Mouse (Mus musculus) embryonic facial prominence, embryonic 15.5 days (tissue): ENCODE measurements at regions not wholly inside any gene's neighbourhood (a gene's known extent, or its start where the extent isn't known, plus 50 kb on each side); places are given as distances from the start of the nearest gene placed in this dataset.

Source experiments
- ATAC-seq: fragments of 200-750 bp; cut with Nextera tagmentation; 2 replicates; pipeline ENCODE4 v1.8.0; 2017; ENCODE audit warnings: low read depth, moderate TSS enrichment; ENCODE audit not compliant: insufficient number of reproducible peaks, low FRiP score, low TSS enrichment
- H3K27ac ChIP-seq: fragments of 300-500 bp; sonication (generic); replicated peaks from 2 replicates; pipeline ENCODE4 v1.5.1; 2015; ENCODE audit warnings: mild to moderate bottlenecking, inconsistent platforms
- H3K27me3 ChIP-seq: fragments of 300-500 bp; sonication (generic); 2 replicates; pipeline ENCODE4 v1.6.1; 2015; ENCODE audit warnings: inconsistent platforms
- H3K36me3 ChIP-seq: fragments of 300-500 bp; sonication (generic); 2 replicates; pipeline ENCODE4 v1.6.1; 2015; ENCODE audit warnings: mild to moderate bottlenecking, inconsistent platforms
- H3K4me1 ChIP-seq: fragments of 300-500 bp; sonication (generic); 2 replicates; pipeline ENCODE4 v1.6.1; 2015; ENCODE audit warnings: inconsistent platforms
- H3K4me2 ChIP-seq: fragments of 300-500 bp; sonication (generic); replicated peaks from 2 replicates; pipeline ENCODE4 v1.6.1; 2015; ENCODE audit warnings: mild to moderate bottlenecking, inconsistent platforms
- H3K4me3 ChIP-seq: fragments of 300-500 bp; sonication (generic); replicated peaks from 2 replicates; pipeline ENCODE4 v1.5.1; 2015; ENCODE audit warnings: mild to moderate bottlenecking, inconsistent platforms
- H3K9ac ChIP-seq: fragments of 300-500 bp; sonication (generic); 2 replicates; pipeline ENCODE4 v1.6.1; 2015; ENCODE audit warnings: inconsistent platforms
- H3K9me3 ChIP-seq: fragments of 300-500 bp; sonication (generic); replicated peaks from 2 replicates; pipeline ENCODE4 v1.6.1; 2016; ENCODE audit warnings: inconsistent platforms
- WGBS: fragments of 180-500 bp; shearing (Covaris S2); methylation state at CpG from one replicate; pipeline ENCODE4 v1.1.7; 2015; 5-methylcytosine and 5-hydroxymethylcytosine counted together

DNA sequence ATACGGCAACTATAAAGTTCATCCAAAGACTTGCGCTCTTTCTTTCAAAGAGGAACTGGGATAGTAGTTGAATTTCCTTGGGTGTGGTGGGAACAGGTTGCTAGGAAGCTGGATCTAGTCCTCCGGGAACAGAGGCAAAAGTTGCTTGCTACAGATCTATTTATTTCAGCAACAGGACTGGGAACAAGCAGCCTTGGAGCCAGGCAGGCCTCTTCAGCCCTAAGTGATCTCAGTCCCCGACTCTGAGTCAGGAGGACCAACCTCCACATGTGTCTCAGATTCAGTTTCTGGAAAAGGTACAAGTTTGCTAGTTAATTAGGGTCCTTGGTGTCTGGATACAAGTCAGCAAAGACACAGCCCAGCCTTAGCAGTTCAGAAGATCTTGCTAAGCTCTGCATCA is 180.2 kb downstream of the Efcab1 start:
- no peaks in the 10 kb centered on the region for H3K27me3 ChIP-seq
- no peak overlapping the region for H3K9ac ChIP-seq
- H3K4me3 ChIP-seq, result no peak overlapping the region
- no peak overlapping the region for H3K4me2 ChIP-seq
- ATAC-seq, result no peak
- no peaks in the 10 kb centered on the region for H3K9me3 ChIP-seq
- H3K36me3 ChIP-seq, result no peaks in the 10 kb centered on the region
- H3K4me1 ChIP-seq, result peaks cover 17% of the 10 kb centered on the region
- WGBS, result 73% methylated on average over 4 of the region's 4 CpGs
- 0 out of 2 replicates have a peak overlapping the region, but pooled peaks have one; percentile 9 for H3K27ac ChIP-seq

DNA sequence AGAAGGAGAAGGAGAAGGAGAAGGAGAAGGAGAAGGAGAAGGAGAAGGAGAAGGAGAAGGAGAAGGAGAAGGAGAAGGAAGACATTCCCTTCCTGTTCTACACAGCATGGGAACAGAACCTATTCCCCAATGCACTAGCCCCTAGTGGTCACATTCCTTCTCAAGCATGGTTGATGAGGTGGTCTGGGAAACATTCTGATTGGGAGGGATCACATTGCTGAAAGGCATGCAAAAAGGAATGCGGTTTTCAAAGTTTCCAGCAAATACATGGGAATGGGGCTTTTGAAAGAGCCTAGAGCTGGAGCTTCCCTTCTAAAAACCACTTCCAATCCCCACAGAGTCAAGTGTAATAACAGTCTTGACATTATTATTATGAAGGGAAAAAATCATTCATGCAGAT is 197.5 kb downstream of the Efcab1 start:
- H3K4me1 ChIP-seq, result no peaks in the 10 kb centered on the region
- no peak overlapping the region for H3K27ac ChIP-seq
- ATAC-seq, result peak; percentile 76; the same call in 1 of the 2 replicates
- no peaks in the 10 kb centered on the region for H3K9me3 ChIP-seq
- H3K4me2 ChIP-seq, result no peak overlapping the region
- H3K27me3 ChIP-seq, result no peaks in the 10 kb centered on the region
- 17% methylated on average over 1 of the region's 1 CpGs for WGBS
- no peaks in the 10 kb centered on the region for H3K36me3 ChIP-seq
- no peak overlapping the region for H3K9ac ChIP-seq
- H3K4me3 ChIP-seq, result no peak overlapping the region

DNA sequence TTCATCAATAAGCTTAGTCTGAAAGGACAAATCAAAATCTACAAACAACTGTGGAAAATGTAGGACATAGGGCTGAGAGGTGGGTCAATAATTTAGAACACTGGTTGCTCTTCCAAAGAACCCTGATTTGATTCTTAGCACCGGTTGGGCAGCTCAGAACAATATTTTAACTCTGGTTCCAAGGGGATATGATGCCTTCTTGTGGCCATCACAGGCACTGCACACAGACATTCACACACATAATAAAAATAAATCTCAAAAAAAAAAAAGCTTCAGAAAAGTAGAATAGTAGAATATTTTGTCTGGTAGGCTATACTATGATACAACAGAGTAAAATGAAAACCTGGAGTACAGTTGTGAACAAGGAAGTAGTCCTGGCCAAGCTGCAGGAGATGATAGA is 200.8 kb downstream of the Efcab1 start:
- no peak overlapping the region for H3K4me2 ChIP-seq
- no peaks in the 10 kb centered on the region for H3K27me3 ChIP-seq
- ATAC-seq, result no peak
- 83% methylated on average over 1 of the region's 1 CpGs for WGBS
- no peak overlapping the region for H3K4me3 ChIP-seq
- H3K36me3 ChIP-seq, result no peaks in the 10 kb centered on the region
- no peak overlapping the region for H3K27ac ChIP-seq
- no peak overlapping the region for H3K9ac ChIP-seq
- no peaks in the 10 kb centered on the region for H3K9me3 ChIP-seq
- no peaks in the 10 kb centered on the region for H3K4me1 ChIP-seq

DNA sequence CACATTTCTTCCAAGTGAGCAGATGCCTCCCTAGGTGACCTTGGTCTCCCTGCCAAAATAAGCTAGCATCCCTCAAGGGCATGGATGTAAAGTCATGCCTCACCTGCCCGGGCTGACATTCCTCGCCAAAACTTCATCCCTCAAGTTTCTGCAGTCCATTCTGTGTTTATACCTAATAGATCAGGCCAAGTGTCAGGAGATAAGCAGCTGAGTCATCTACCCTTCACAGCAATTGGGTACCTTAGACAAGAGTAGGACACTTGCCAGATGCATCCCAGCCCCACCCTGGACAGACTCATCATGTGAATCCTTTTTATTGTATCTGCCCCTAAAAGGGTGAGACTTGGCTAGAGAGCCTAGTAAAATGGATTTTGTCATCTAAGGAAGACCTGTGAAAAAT is 204.1 kb upstream of the Gm21897 start:
- 40% methylated on average over 2 of the region's 2 CpGs for WGBS
- ATAC-seq, result no peak

DNA sequence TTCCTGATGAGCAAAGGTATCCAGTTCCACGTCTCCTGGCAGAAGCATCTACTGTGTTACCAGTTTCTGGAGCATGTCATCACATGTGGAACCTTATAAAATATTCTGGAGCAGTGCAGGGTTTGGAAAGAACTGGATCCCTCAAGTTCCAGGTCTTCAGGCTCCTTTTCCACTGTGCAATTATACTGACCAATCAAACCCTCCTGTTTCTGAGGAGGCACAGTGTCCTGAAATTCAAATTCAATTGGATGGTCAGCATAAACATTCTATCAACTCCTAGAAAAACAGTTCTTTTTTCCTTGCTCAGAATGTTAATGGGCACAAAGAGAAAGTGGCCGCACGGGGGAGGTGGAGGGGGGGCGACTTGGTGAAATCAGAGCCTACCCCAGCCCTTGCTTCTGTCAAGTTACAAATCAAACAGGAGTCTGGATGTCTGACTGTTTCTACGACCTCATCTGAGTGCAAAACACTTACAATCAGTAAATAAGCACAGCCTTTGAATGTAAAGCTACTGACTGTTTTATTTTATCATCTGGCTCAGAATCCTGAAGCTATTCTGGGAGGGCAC is 203.2 kb upstream of the Gm21897 start:
- no peak for ATAC-seq
- H3K9ac ChIP-seq, result no peak overlapping the region
- H3K4me2 ChIP-seq, result no peak overlapping the region
- peaks cover 27% of the 10 kb centered on the region; the same call in 1 of the 2 replicates for H3K4me1 ChIP-seq
- no peaks in the 10 kb centered on the region for H3K27me3 ChIP-seq
- no peaks in the 10 kb centered on the region for H3K36me3 ChIP-seq
- WGBS, result 20% methylated on average over 5 of the region's 5 CpGs
- no peak overlapping the region for H3K4me3 ChIP-seq
- no peaks in the 10 kb centered on the region for H3K9me3 ChIP-seq
- H3K27ac ChIP-seq, result peak overlapping the region; percentile 76

More for the DNA sequence above, 204.1 kb upstream of the Gm21897 start:
- no peak overlapping the region for H3K9ac ChIP-seq
- no peak overlapping the region for H3K4me3 ChIP-seq
- peak overlapping the region; percentile 76; the same call in 1 of the 2 replicates for H3K27ac ChIP-seq
- H3K9me3 ChIP-seq, result no peaks in the 10 kb centered on the region
- H3K4me2 ChIP-seq, result no peak overlapping the region
- no peaks in the 10 kb centered on the region for H3K27me3 ChIP-seq
- H3K4me1 ChIP-seq, result peaks cover 27% of the 10 kb centered on the region; the same call in 1 of the 2 replicates
- H3K36me3 ChIP-seq, result no peaks in the 10 kb centered on the region

DNA sequence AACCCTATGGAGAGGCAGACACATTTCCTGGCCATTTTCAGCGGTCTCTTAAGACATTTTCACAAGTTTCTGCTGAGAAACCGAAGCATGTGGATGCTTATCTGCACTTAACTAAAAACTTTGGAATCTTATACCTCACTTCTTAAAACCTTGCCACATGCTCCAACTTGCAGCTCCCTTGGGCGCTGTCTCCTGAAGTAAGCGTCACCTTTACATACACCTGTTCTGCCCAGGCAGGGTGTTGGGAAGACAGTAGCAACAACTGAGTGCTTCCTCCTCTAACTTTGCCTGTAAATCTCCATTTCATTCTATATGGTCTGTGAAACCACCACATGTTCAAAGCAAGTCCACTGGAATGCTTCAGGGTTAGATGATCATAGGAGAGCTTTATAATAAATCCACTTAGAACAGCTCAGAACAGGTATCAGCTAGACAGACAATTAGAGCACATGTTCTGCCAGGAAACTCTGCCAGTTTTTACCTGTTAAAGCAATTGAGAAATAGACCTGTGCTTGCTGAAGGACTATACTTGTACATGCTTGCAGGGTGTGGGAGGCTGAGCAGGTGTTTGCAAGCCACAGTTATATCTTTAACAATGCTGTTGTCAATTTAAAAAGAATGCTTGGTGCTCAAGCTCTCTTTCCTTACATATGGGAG is 202.6 kb upstream of the Gm21897 start:
- no peak overlapping the region for H3K4me2 ChIP-seq
- no peak overlapping the region for H3K4me3 ChIP-seq
- no peaks in the 10 kb centered on the region for H3K9me3 ChIP-seq
- H3K36me3 ChIP-seq, result no peaks in the 10 kb centered on the region
- no peak for ATAC-seq
- H3K9ac ChIP-seq, result no peak overlapping the region
- H3K27ac ChIP-seq, result peak overlapping the region; percentile 76
- WGBS, result 37% methylated on average over 4 of the region's 4 CpGs
- H3K4me1 ChIP-seq, result peaks cover 27% of the 10 kb centered on the region; the same call in 1 of the 2 replicates
- no peaks in the 10 kb centered on the region for H3K27me3 ChIP-seq

DNA sequence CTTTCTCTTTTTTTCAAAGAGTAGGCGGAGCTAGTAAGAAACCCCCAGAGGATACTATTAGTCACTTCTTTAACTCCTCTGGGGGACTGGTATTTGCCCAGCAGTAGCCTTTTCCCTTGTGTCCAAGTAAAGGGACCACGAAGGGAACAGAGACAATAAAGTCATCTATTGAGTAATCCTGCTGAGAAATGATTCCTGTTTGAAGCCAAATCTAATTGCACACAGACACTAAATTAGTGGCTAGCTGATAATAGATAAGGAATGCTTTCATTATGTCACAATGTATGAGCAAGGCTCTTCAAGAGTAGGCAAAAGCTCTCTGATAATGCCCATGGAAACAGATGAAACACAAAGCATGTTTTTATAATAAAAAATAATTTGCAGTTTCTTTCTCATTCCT is 201.9 kb upstream of the Gm21897 start:
- Histone ChIP-seq H3K9ac (no peak overlapping the region), H3K27me3 (no peaks in the 10 kb centered on the region), H3K4me1 (peaks cover 27% of the 10 kb centered on the region; the same call in 1 of the 2 replicates), H3K9me3 (no peaks in the 10 kb centered on the region), H3K4me2 (no peak overlapping the region), H3K4me3 (no peak overlapping the region), H3K36me3 (no peaks in the 10 kb centered on the region), H3K27ac (peak overlapping the region; percentile 76)
- 23% methylated on average over 2 of the region's 2 CpGs for WGBS
- no peak for ATAC-seq

DNA sequence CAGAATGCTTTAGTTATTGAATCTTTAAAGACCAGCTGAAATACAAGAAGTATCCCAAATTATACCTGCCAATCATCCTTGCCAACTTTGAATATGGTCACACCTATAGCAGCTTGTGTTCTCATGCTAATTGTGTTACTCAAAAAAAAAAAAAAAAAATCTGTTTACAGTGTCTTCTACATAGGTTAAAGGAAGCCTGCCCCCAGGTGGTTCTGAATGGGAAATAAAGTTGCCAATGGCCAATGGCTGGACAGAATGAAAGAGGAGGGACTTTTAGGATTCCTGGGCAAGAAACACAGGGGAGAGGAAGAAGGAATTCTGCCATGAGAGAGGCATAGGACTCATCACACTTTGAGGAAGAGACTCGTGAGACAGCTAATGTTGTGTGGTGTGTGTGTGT is 197.5 kb upstream of the Gm21897 start:
- WGBS, result 87% methylated on average over 1 of the region's 1 CpGs

DNA sequence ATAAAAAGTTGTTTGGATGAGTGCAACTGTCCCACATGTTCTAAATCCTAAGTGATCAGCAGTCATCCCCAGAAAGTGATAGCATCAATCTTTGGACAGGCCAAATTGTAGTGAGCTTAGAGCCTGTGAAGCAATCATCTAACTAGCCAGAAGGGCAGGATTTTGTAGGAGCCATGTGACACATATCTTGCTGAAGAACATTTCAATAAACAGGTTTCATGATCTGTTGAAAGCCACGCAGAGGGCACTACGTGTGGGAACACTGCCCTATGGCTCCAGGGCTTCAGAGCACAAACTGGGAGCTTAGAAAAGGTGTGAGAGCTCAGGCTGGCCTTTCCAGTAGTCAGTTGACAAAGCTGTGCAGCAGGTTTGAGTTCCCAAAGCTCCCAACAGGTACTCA is 188.3 kb upstream of the Gm21897 start:
- 70% methylated on average over 2 of the region's 2 CpGs for WGBS
- Histone ChIP-seq H3K9ac (no peak overlapping the region), H3K4me1 (no peaks in the 10 kb centered on the region), H3K4me3 (no peak overlapping the region), H3K27ac (no peak overlapping the region), H3K4me2 (no peak overlapping the region), H3K9me3 (no peaks in the 10 kb centered on the region), H3K36me3 (no peaks in the 10 kb centered on the region), H3K27me3 (no peaks in the 10 kb centered on the region)
- ATAC-seq, result no peak

More for the DNA sequence above, 197.5 kb upstream of the Gm21897 start:
- Histone ChIP-seq H3K27me3 (no peaks in the 10 kb centered on the region), H3K9me3 (no peaks in the 10 kb centered on the region), H3K4me2 (no peak overlapping the region), H3K4me1 (peaks cover 13% of the 10 kb centered on the region; the same call in 1 of the 2 replicates), H3K36me3 (no peaks in the 10 kb centered on the region), H3K9ac (no peak overlapping the region), H3K4me3 (no peak overlapping the region), H3K27ac (no peak overlapping the region)
- no peak for ATAC-seq

DNA sequence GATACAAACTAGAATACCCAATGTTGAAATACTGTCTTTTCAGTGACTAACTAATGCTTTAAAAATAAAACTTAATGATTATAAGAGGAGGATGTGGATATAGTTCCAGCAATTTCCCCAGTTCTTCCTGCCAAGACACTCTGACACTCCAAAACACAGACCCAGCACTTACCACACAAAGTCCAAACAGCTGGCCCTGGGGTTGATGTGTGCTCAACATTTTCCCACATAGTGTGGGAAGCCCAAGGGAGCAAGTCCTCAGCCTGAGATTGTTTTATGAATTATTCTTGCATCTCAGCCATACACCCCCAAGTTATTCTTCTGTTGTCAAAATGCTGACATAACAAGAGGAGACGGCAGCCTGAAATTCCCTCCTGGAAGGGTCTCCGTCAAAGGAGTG is 187.5 kb upstream of the Gm21897 start:
- ATAC-seq, result no peak
- Histone ChIP-seq H3K4me3 (no peak overlapping the region), H3K4me2 (no peak overlapping the region), H3K9me3 (no peaks in the 10 kb centered on the region), H3K36me3 (no peaks in the 10 kb centered on the region), H3K27ac (no peak overlapping the region), H3K27me3 (no peaks in the 10 kb centered on the region), H3K4me1 (no peaks in the 10 kb centered on the region), H3K9ac (no peak overlapping the region)
- WGBS, result 43% methylated on average over 2 of the region's 2 CpGs

DNA sequence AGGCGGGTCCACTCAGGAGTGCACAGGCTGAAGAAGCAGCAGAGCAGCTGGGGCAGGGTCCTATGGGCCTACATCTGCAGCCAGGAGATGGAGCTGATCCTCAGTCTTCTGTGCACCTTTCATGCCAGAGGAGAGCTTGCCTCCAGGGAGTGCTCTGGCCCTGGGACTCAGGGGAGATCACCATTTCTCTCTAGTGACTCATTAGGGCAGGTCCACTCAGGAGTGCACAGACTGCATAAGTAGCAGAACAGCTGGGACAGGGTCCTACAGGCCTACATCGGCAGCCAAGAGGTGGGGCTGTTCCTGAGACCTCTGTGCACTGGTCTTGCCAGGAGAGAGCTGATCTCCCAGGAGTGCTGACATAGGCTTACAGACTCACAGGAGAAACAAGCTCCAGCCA is 159.4 kb upstream of the Gm21897 start:
- no peak overlapping the region for H3K4me2 ChIP-seq
- H3K4me1 ChIP-seq, result no peaks in the 10 kb centered on the region
- H3K9ac ChIP-seq, result no peak overlapping the region
- no peak overlapping the region for H3K27ac ChIP-seq
- no peak overlapping the region for H3K4me3 ChIP-seq
- no peaks in the 10 kb centered on the region for H3K27me3 ChIP-seq
- WGBS, result 74% methylated on average over 2 of the region's 2 CpGs
- H3K9me3 ChIP-seq, result no peaks in the 10 kb centered on the region
- H3K36me3 ChIP-seq, result no peaks in the 10 kb centered on the region
- no peak for ATAC-seq

DNA sequence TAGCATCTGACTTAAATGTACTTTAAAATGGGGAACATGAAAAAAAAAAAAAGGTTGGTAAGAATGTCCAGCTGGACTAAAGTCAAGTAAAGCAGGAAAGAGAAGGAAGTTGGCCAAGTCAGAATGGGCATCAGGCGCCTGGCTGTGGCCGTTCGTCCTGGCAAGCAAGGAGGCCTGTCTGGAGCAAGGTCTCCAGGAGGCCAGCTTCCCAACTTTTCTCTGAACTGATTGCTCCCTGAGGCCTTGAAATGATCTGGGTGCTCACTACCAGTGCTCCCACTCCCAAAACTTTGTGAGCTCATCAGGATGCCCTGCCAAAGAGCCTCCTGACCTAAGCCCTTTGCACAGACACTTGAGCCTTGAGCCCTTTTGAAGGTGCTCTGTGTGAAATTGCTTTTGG is 141.7 kb upstream of the Gm21897 start:
- peaks cover 9% of the 10 kb centered on the region; the same call in 1 of the 2 replicates for H3K9me3 ChIP-seq
- ATAC-seq, result no peak
- H3K4me2 ChIP-seq, result no peak overlapping the region
- H3K9ac ChIP-seq, result no peak overlapping the region
- H3K4me1 ChIP-seq, result no peaks in the 10 kb centered on the region
- H3K4me3 ChIP-seq, result no peak overlapping the region
- WGBS, result 85% methylated on average over 3 of the region's 3 CpGs
- H3K27me3 ChIP-seq, result no peaks in the 10 kb centered on the region
- H3K27ac ChIP-seq, result no peak overlapping the region
- no peaks in the 10 kb centered on the region for H3K36me3 ChIP-seq
